Mouse (Mus musculus): ENCODE results near the gene Slc22a8. TPM values are rescaled to one million over a fixed set of nuclear protein-coding genes. Genes with fewer than 3 reads are reported as not detected.

Slc22a8 gene
- polyA plus RNA-seq, 1 experiment from 2014 or later, result 0.07 TPM

DNA sequence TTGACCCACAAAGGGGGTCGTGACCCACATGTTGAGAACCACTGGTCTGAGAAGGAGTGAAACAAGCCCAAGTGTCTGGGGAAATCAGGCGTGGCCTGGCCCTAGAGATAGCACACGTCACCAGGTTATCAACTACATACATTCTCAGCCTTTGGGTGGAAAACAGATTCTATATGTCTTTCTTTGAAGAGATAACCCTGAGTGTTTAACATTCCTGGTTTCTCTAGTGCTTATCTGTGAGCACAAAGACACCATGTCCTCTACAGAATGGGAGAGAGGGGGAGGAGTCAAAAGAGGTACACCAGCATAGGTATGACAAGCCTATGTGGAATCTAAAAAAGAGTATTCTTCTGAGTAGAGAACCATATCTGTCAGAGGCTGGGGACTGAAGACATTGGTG, 11.9 kb downstream of the Slc22a8 start:
- Histone ChIP-seq H3K4me1 (0 out of 2 replicates have a peak, but pooled peaks cover 4% of the 10 kb centered on the region), H3K9me3 (replicated peaks) (no peaks in the 10 kb centered on the region), H3K4me3 (no peak overlapping the region), H3K36me3 (no peaks in the 10 kb centered on the region), H3K27me3 (ENCODE audit: low read depth, poor library complexity, severe bottlenecking) (no peaks in the 10 kb centered on the region), H3K27ac (replicated peaks) (no peak overlapping the region)
- DNase-seq (ENCODE audit: low spot score), result no peak
- WGBS, result 77% methylated on average over 3 of the region's 3 CpGs

DNA sequence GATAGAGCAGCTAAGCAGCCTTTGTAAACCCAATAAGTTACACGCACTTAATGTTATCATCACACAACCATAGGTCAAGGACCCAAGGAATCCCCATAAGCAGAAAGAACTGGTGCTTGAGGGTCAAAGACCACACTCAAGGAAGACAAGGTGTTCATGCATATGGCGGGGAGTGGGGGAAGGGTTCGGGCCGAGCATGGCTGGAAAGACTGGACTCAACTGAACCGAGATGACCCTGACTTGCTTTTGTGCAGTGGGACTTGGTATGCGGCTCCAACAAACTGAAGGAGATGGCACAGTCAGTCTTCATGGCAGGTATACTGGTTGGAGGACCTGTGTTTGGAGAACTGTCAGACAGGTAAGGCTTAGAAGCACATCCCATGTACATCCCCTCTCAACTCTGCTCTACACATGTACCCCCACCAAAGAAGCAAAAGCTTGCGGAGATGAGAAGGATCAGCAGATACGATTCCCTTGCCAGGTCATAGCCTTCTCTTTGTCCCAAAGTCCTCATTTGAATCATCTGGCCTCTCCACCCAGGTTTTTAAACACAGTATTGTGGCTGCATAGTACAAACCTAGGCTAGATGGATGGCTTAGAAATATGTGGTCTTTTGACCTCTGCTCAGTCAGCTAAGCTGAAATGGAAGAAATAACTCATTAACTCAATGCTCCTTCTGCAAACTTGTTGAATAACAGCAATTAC, 13.6 kb downstream of the Slc22a8 start:
- no peak for DNase-seq (ENCODE audit: low spot score)
- Histone ChIP-seq H3K27me3 (ENCODE audit: low read depth, poor library complexity, severe bottlenecking) (no peaks in the 10 kb centered on the region), H3K27ac (replicated peaks) (no peak overlapping the region), H3K36me3 (no peaks in the 10 kb centered on the region), H3K4me1 (0 out of 2 replicates have a peak, but pooled peaks cover 3% of the 10 kb centered on the region), H3K9me3 (replicated peaks) (no peaks in the 10 kb centered on the region), H3K4me3 (no peak overlapping the region)
- WGBS, result 95% methylated on average over 8 of the region's 8 CpGs

DNA sequence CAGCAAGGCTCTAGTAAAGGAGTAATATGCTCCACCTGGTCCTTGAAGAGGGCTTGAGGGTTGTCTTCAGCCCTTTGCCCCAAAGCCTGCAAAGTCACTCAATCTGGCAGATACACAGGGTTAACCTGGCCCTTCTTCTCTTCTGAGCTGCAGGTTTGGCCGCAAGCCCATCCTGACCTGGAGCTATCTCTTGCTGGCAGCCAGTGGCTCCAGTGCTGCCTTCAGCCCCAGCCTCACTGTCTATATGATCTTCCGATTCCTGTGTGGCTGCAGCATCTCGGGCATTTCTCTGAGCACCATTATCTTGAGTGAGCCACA, 14.1 kb downstream of the Slc22a8 start:
- no peak for DNase-seq (ENCODE audit: low spot score)
- no peaks in the 10 kb centered on the region for H3K27me3 ChIP-seq (ENCODE audit: low read depth, poor library complexity, severe bottlenecking)
- H3K4me3 ChIP-seq, result no peak overlapping the region
- no peaks in the 10 kb centered on the region for H3K36me3 ChIP-seq
- no peak overlapping the region for H3K27ac ChIP-seq (replicated peaks)
- 0 out of 2 replicates have a peak, but pooled peaks cover 3% of the 10 kb centered on the region for H3K4me1 ChIP-seq
- H3K9me3 ChIP-seq (replicated peaks), result no peaks in the 10 kb centered on the region
- 90% methylated on average over 3 of the region's 3 CpGs for WGBS

DNA sequence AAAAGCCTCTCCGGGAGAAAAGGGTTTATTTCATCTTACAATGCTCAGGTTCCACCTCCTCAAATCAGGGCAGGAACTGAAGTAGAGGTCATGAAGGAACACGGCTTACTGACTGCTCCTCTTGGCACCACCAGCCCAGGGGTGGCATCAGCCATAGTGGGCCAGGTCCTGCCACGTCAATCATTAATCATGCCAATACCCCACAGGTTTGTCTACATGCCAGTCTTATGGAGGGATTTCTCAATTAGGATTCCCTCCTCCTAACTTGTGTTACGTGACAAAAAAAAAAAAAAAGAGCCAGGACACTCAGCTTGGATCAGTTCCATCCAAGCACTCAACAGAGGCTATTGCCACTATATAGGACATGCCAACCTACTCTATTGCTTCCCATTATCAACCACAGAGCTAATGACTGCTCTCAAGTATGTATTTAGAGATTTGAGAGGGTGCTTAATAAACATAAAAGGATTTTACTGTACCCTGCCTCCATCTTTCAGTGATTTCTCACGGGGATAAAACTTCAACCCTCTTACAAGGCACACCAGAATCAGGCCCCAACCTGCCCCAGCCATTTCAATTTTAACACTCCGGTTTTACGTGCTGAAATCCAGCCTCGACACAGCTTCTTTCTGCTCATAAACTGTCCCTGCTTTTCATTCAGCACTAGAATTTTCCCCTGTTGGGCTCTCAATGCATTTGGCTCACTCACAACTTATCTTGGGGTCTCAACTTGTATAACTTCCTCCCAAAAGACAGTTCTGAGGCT, 20.5 kb downstream of the Slc22a8 start:
- Histone ChIP-seq H3K9me3 (replicated peaks) (no peaks in the 10 kb centered on the region), H3K27ac (replicated peaks) (no peak overlapping the region), H3K4me3 (no peak overlapping the region), H3K36me3 (no peaks in the 10 kb centered on the region), H3K4me1 (no peaks in the 10 kb centered on the region), H3K27me3 (ENCODE audit: low read depth, poor library complexity, severe bottlenecking) (no peaks in the 10 kb centered on the region)
- no peak for DNase-seq (ENCODE audit: low spot score)
- 85% methylated on average over 8 of the region's 8 CpGs for WGBS

DNA sequence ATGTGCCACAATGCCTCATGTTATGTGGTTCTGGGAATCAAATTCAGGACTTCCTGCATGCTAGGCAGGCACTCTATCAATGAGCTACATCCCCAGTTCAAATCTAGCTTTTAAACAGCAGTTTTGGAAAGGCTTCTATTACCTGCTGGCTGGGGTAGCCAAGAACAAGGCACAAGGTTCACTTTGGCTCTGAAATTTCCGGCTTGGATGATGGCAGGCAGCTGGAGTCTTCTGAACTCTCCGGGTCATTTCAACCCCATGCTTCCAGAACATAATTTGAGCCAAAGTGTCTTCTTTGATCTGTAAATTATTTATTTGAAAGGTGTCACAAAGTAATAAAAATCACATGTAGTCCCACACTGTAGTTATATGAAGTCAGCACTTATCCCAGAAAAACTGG, 22.1 kb downstream of the Slc22a8 start:
- Histone ChIP-seq H3K4me3 (no peak overlapping the region), H3K27ac (replicated peaks) (no peak overlapping the region), H3K36me3 (no peaks in the 10 kb centered on the region), H3K27me3 (ENCODE audit: low read depth, poor library complexity, severe bottlenecking) (no peaks in the 10 kb centered on the region), H3K9me3 (replicated peaks) (no peaks in the 10 kb centered on the region), H3K4me1 (peaks cover 7% of the 10 kb centered on the region)
- 69% methylated on average over 2 of the region's 2 CpGs for WGBS
- no peak for DNase-seq (ENCODE audit: low spot score)

DNA sequence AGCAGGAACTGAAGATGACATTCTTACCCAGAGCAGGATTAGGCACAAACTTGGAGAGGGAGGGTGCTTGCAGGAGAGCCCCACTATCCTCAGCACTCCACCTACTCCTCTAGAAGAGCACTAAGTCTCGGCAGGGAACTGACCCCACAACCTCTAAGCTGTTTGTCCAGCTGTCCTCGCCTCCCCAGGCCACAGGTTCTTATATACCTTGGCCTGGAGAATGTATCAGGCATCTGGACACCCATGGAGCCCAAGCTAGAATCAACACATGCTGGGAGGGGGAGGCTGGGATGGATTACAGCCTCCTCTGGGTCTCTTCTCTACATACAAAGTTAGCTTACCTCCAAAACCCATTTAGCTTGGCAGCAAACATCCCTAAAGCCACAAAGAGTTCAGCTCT, 23.3 kb downstream of the Slc22a8 start:
- Histone ChIP-seq H3K36me3 (no peaks in the 10 kb centered on the region), H3K4me1 (peaks cover 11% of the 10 kb centered on the region), H3K27ac (replicated peaks) (no peak overlapping the region), H3K9me3 (replicated peaks) (no peaks in the 10 kb centered on the region), H3K4me3 (no peak overlapping the region), H3K27me3 (ENCODE audit: low read depth, poor library complexity, severe bottlenecking) (0 out of 2 replicates have a peak, but pooled peaks cover 4% of the 10 kb centered on the region)
- DNase-seq (ENCODE audit: low spot score), result no peak
- 33% methylated on average over 2 of the region's 2 CpGs for WGBS

DNA sequence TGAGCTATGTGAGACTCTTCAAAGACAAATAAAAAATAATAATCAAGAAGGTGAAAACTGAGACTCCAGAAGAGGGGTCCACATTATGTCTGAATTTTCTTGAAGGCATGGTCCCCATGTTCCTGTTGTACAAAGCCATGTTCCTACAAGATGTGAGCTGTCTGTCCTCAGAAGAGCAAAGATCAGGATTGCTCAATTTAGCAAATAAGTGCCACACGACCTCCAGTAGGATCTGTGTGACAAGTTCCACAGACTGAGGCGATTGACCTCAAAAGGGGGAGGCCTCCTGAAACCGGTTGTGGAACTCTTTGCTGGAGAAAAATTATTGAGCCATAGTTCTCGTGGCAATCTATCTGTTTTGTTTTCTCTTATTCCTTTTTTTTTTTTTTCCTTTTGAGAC, 25.3 kb downstream of the Slc22a8 start:
- no peak for DNase-seq (ENCODE audit: low spot score)
- Histone ChIP-seq H3K4me1 (peaks cover 11% of the 10 kb centered on the region), H3K27ac (replicated peaks) (no peak overlapping the region), H3K4me3 (no peak overlapping the region), H3K9me3 (replicated peaks) (no peaks in the 10 kb centered on the region), H3K27me3 (ENCODE audit: low read depth, poor library complexity, severe bottlenecking) (0 out of 2 replicates have a peak, but pooled peaks cover 4% of the 10 kb centered on the region), H3K36me3 (no peaks in the 10 kb centered on the region)
- 80% methylated on average over 4 of the region's 4 CpGs for WGBS

DNA sequence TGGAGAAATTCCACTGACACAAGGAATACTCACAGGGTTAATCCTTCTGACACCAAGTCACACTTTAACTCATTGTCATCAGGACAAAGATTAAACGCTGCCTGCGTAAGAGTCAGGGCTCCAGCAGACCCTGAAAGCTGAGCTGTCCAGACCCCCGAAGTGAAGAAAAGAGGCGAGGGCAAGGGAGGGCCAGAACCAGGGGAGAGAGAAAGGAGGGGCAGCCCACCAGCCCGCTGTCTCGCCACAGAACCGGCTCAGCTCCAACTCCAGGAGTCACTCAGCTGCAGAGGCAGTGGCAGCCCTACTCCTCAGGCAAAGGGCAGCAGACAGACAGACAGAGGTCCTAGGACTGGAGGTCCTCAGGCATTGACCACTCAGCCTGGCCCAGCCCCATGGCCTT, 26.9 kb downstream of the Slc22a8 start, which contains the start of gene Slc22a6:
TSS of gene Slc22a6 (plus strand) at position 136 of the 400 bp plus-strand sequence.
- Histone ChIP-seq H3K36me3 (no peaks in the 10 kb centered on the region), H3K27me3 (ENCODE audit: low read depth, poor library complexity, severe bottlenecking) (0 out of 2 replicates have a peak, but pooled peaks cover 4% of the 10 kb centered on the region), H3K9me3 (replicated peaks) (no peaks in the 10 kb centered on the region), H3K27ac (replicated peaks) (peak within 1 kb of the TSS; percentile 30; the same call in 1 of the 2 replicates), H3K4me3 (no peak within 1 kb of the TSS), H3K4me1 (peaks cover 11% of the 10 kb centered on the region)
- peak; percentile 40 for DNase-seq (ENCODE audit: low spot score)
- 8% methylated on average over 7 of the region's 7 CpGs for WGBS

DNA sequence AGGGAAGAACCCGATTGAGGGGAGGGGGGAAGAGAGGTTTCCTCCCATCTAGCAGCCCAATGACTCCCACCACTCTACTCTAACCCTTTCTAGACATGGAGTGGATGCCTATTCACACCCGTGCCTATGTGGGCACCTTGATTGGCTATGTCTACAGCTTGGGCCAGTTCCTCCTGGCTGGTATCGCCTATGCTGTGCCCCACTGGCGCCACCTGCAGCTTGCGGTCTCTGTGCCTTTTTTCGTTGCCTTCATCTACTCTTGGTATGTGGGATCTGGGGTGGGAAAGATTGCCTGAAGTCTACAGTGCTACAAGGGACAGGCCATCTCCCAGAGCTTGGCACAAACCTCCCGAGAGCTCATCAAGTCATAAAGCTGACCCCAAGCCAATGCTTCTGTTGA, 30.0 kb downstream of the Slc22a8 start:
- 93% methylated on average over 7 of the region's 7 CpGs for WGBS
- Histone ChIP-seq H3K27ac (replicated peaks) (no peak overlapping the region), H3K27me3 (ENCODE audit: low read depth, poor library complexity, severe bottlenecking) (0 out of 2 replicates have a peak, but pooled peaks cover 4% of the 10 kb centered on the region)

DNA sequence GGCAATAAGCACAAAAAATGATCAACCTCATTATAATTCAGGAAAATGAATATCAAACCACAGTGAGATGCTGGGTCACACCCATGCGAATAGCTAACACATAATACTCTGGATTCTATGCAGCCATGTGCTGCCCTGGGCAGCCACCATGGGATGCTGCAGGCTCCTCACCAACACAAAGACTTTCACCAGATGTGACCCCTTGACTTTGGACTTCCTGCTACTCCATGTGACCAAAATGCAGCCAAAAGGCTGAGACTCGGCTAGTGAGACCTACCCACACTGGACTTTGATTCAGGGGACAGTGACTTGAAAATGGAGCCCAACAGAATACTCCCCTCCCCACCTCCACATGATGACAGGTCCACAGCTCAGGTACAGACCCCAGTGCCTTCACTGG, 39.2 kb downstream of the Slc22a8 start:
- Histone ChIP-seq H3K36me3 (no peaks in the 10 kb centered on the region), H3K27me3 (ENCODE audit: low read depth, poor library complexity, severe bottlenecking) (no peaks in the 10 kb centered on the region), H3K27ac (replicated peaks) (no peak overlapping the region), H3K4me1 (no peaks in the 10 kb centered on the region), H3K4me3 (no peak overlapping the region), H3K9me3 (replicated peaks) (no peaks in the 10 kb centered on the region)
- WGBS, result 78% methylated on average over 2 of the region's 2 CpGs
- DNase-seq (ENCODE audit: low spot score), result no peak

More for the DNA sequence above, 30.0 kb downstream of the Slc22a8 start:
- DNase-seq (ENCODE audit: low spot score), result no peak
- no peaks in the 10 kb centered on the region for H3K36me3 ChIP-seq
- H3K9me3 ChIP-seq (replicated peaks), result no peaks in the 10 kb centered on the region
- no peak overlapping the region for H3K4me3 ChIP-seq
- peaks cover 11% of the 10 kb centered on the region for H3K4me1 ChIP-seq

DNA sequence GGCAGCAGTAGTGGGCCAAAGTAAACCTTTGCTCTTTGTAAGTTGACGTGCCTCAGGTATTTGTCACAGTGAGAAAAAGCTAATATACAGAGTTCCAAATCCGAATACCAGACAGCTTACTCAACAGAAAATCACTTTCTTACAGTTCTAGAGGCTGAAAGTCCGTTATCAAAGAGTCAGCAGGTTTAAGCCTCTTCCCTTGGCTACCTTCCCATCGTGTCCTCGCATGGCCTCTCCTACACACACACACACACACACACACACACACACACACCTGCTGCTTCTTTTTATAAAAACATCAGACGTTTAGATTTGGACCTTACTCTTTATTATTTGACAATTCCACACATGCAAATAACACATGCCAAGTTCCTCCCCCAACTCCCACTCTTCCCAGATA, 39.8 kb downstream of the Slc22a8 start:
- no peaks in the 10 kb centered on the region for H3K27me3 ChIP-seq (ENCODE audit: low read depth, poor library complexity, severe bottlenecking)
- no peak overlapping the region for H3K4me3 ChIP-seq
- no peaks in the 10 kb centered on the region for H3K36me3 ChIP-seq
- no peak for DNase-seq (ENCODE audit: low spot score)
- no peaks in the 10 kb centered on the region for H3K4me1 ChIP-seq
- WGBS, result 88% methylated on average over 6 of the region's 6 CpGs
- H3K9me3 ChIP-seq (replicated peaks), result no peaks in the 10 kb centered on the region
- no peak overlapping the region for H3K27ac ChIP-seq (replicated peaks)

DNA sequence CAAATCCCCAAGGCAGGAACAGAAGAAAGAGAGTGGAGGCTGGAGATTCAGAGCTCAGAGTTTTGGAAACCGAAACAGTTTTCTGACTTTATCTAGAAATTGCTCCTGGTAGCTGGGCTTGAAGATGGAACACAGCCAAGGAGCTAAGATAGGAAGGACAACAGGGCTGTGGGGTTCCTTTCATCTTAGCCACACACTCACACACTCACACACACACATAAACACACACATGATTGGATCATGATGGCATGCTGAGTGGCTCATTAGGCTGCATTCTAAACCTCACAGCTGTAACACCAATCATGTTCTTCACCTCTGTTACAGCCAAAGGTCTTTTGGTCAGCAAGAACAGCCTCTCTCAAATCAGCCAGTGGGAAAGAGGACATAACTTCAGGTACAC, 41.0 kb downstream of the Slc22a8 start:
- no peak overlapping the region for H3K27ac ChIP-seq (replicated peaks)
- no peak for DNase-seq (ENCODE audit: low spot score)
- H3K9me3 ChIP-seq (replicated peaks), result no peaks in the 10 kb centered on the region
- H3K4me1 ChIP-seq, result no peaks in the 10 kb centered on the region
- no peaks in the 10 kb centered on the region for H3K27me3 ChIP-seq (ENCODE audit: low read depth, poor library complexity, severe bottlenecking)
- WGBS, result 81% methylated on average over 1 of the region's 1 CpGs
- no peaks in the 10 kb centered on the region for H3K36me3 ChIP-seq
- H3K4me3 ChIP-seq, result no peak overlapping the region

DNA sequence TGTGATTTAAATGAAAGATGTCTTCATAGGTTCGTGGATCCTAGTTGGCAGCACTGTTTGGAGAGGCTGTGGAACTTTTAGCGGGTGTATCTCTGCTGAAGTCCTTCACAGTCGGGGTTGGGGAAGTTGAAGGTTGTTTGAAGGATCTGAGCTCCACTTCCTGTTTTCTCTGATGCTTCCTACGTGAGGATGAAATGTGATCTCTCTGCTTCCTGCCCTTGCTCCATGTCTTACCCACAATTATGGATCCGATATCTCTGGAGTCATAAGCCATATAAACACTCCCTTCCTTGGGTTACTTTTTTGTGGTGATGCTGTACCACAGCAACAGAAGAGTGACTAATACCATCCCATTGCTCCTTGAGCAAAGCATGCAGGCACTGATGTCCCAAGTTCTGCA, 51.0 kb downstream of the Slc22a8 start:
- H3K4me3 ChIP-seq, result no peak overlapping the region
- no peaks in the 10 kb centered on the region for H3K4me1 ChIP-seq
- no peak overlapping the region for H3K27ac ChIP-seq (replicated peaks)
- DNase-seq (ENCODE audit: low spot score), result no peak
- WGBS, result 77% methylated on average over 5 of the region's 5 CpGs
- no peaks in the 10 kb centered on the region for H3K9me3 ChIP-seq (replicated peaks)
- no peaks in the 10 kb centered on the region for H3K27me3 ChIP-seq (ENCODE audit: low read depth, poor library complexity, severe bottlenecking)
- H3K36me3 ChIP-seq, result no peaks in the 10 kb centered on the region

All from midbrain, embryonic 10.5 days (tissue).